Mouse (Mus musculus) duodenum, adult 2 months (tissue): ENCODE results near the gene Gm44511. TPM values are rescaled to one million over a fixed set of nuclear protein-coding genes. Genes with fewer than 3 reads are reported as not detected.

ENCODE experiments used
- polyA plus RNA-seq: library from polyadenylated mRNA; depleted of rRNA; stranded (reverse); fragments of >200 nt; gene quantifications from 2 replicates; pipeline ENCODE4 v1.2.3, GENCODE M21; 2012; ENCODE audit warnings: low replicate concordance; rRNA removed

Gene Gm44511
- polyA plus RNA-seq: not detected in 2 replicates

DNA sequence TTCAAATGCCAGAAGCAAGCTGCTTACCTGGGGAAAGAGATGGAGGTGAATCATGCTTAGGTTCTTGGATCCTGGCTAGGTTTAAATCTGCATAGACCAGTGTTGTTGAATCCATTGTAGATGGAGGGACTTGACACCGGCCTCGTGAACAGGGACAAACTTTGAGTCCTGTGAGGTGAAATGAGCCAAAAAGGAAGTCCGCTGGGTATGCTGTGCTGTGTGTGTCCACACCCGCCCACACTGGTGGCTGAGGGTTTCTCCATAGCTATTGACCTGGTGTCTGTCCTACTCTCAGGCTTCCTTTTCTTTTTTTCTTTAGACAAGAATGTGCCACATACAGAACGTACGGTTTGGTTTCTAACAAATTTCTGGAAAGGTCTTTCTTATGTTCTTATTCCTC lies at the start of gene Gm44511, which contains the start of gene Klrb1b:
Gene Gm44511, minus strand, starts transcription at position 184 of the 400 bp plus-strand sequence.
Gene Klrb1b, minus strand, starts transcription at position 200 of the 400 bp plus-strand sequence.

DNA sequence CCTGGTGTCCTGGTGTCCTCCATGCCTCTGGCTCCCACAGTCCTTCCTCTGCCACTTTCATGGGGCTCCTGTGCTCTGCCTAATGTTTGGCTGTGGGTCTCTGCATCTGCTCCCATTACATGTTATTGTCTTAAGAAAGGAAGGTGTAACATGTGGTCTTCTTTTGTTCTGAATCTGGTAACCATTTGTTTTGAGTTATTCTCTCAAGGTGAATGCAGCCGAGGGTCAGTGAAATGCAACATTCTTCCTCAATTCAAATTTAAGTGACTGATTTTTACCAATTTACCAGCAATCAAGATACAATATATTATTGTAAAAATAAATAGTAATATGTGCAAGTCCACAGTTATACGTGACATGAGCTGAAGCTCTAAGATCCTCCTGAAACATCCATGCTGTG lies 37.0 kb downstream of the Gm44511 start, which contains the start of gene Klrb1c:
Gene Klrb1c, minus strand, starts transcription at position 101 of the 400 bp plus-strand sequence.

Other genes with a start within 250 kb of the Gm44511 start
- gene A2ml1, start 244.7 kb downstream of the Gm44511 start, polyA plus RNA-seq: 6.1 TPM in 1 of 2 replicates, not detected in the other
- 0.23 TPM in 1 of 2 replicates, not detected in the other for gene Klrb1a, start 202.8 kb downstream of the Gm44511 start, polyA plus RNA-seq
- gene Clec2h, start 163.9 kb downstream of the Gm44511 start, polyA plus RNA-seq: 25.2 and 114 TPM in 2 replicates
- gene Klrb1, start 103.3 kb downstream of the Gm44511 start, polyA plus RNA-seq: not detected in 2 replicates
- 0.35 TPM in 1 of 2 replicates, not detected in the other for gene Klrb1c, start 37.1 kb downstream of the Gm44511 start, polyA plus RNA-seq
- gene Klrb1b, start within 50 bp of the Gm44511 start, polyA plus RNA-seq: 0.13 and 0.15 TPM in 2 replicates
- gene Clec2i, start 61.3 kb upstream of the Gm44511 start, polyA plus RNA-seq: not detected in 2 replicates
- gene BC035044, start 64.8 kb upstream of the Gm44511 start, polyA plus RNA-seq: 0.17 TPM in 1 of 2 replicates, not detected in the other
- gene Clec2g, start 108.1 kb upstream of the Gm44511 start, polyA plus RNA-seq: not detected in 2 replicates
- gene Klrb1f, start 219.6 kb upstream of the Gm44511 start, polyA plus RNA-seq: not detected in 2 replicates